Comparison of ENCODE assay signal across 21 mouse cellular contexts in the genomic region with DNA sequence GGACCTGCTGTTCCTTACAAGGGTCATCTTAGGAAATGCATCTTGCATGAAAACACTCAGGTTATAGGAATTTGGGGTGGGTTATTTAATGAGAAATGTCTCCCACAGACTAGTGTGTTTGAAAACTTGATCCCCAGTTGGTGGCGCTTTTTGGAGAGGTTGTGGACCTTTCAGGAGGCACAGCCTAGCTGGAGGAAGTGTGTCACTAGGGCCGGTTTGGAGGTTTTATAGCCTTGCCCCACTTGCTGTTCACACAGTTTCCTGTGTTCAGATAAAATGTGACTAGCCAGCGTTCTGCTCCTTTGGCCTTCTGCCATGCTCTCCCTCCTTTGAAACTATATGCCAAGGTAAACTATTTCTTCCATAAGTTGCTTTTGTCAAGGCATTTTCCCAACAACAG. TPM values are rescaled to one million over a fixed set of nuclear protein-coding genes. Genes with fewer than 3 reads are reported as not detected.
A peak's percentile ranks its signal among the peaks of the same experiment; 100 is the strongest.
DNase-seq lines count a peak whose midpoint lies in the region; ATAC-seq and TF ChIP-seq lines count a peak whose summit lies in the region.
"Had no signal": no experiment of that assay in that cellular context is flagged by ENCODE, and none has a peak within 500 bp of the region (broad histone marks: within the 10 kb centered on the region; RNA-seq: fewer than 3 reads in every experiment).

No protein-coding gene starts in this region.

- no peak overlapping the region for H3K4me3 ChIP-seq in embryonic facial prominence, embryonic 15.5 days (replicated peaks)
- H3K4me3 ChIP-seq in embryonic facial prominence, embryonic 10.5 days = no peak overlapping the region
- H3K4me3 ChIP-seq in ES-E14 (ENCODE audit: insufficient read depth in 1 of 2, low read depth in 1 of 2, low read length in 2 of 2, poor library complexity in 1 of 2, severe bottlenecking in 1 of 2) = no peak overlapping the region
- H3K4me3 ChIP-seq: erythroblast, embryonic 14.5 days; forebrain, embryonic 10.5 days; gastrocnemius, adult 2 months; heart, embryonic 10.5 days; hindbrain, embryonic 15.5 days had no signal

- peaks cover 9% of the 10 kb centered on the region; the same call in 1 of the 2 replicates for H3K36me3 ChIP-seq in embryonic facial prominence, embryonic 15.5 days
- no peaks in the 10 kb centered on the region for H3K36me3 ChIP-seq in embryonic facial prominence, embryonic 10.5 days (replicated peaks)
- H3K36me3 ChIP-seq in ES-E14 (ENCODE audit: control insufficient read depth, insufficient read depth, low read length, poor library complexity, severe bottlenecking) = no peaks in the 10 kb centered on the region
- H3K36me3 ChIP-seq: forebrain, embryonic 10.5 days; hindbrain, embryonic 15.5 days had no signal

- no peak overlapping the region for H3K4me2 ChIP-seq in embryonic facial prominence, embryonic 15.5 days (replicated peaks)
- H3K4me2 ChIP-seq: hindbrain, embryonic 15.5 days had no signal

- H3K9ac ChIP-seq in embryonic facial prominence, embryonic 15.5 days = no peak overlapping the region
- no peak overlapping the region for H3K9ac ChIP-seq in ES-E14 (ENCODE audit: insufficient read depth, low read depth, low read length, poor library complexity, severe bottlenecking)
- H3K9ac ChIP-seq: hindbrain, embryonic 15.5 days had no signal

- 42% methylated on average over 3 of the region's 3 CpGs for WGBS in embryonic facial prominence, embryonic 15.5 days
- 41% methylated on average over 3 of the region's 3 CpGs for WGBS in embryonic facial prominence, embryonic 10.5 days

- in situ Hi-C loops in ES-E14 (cut with MboI; ENCODE audit: low sequenced_read_pairs in 2 of 2, unreplicated experiment in 2 of 2) = no loop called here

- 0 out of 2 replicates have a peak overlapping the region, but pooled peaks have one; percentile 17 for H3K27ac ChIP-seq in embryonic facial prominence, embryonic 15.5 days (replicated peaks)
- no peak overlapping the region for H3K27ac ChIP-seq in embryonic facial prominence, embryonic 10.5 days (replicated peaks)
- no peak overlapping the region for H3K27ac ChIP-seq in ES-E14 (ENCODE audit: insufficient read depth, low read depth, low read length, poor library complexity, severe bottlenecking)
- H3K27ac ChIP-seq: forebrain, embryonic 10.5 days; gastrocnemius, adult 2 months; heart, embryonic 10.5 days; hindbrain, embryonic 15.5 days had no signal

- H3K27me3 ChIP-seq in embryonic facial prominence, embryonic 15.5 days = no peaks in the 10 kb centered on the region
- no peaks in the 10 kb centered on the region for H3K27me3 ChIP-seq in embryonic facial prominence, embryonic 10.5 days (replicated peaks; ENCODE audit: low read depth, poor library complexity, severe bottlenecking)
- H3K27me3 ChIP-seq: hindbrain, embryonic 15.5 days had no signal

- ATAC-seq in embryonic facial prominence, embryonic 15.5 days (ENCODE audit: insufficient number of reproducible peaks, low FRiP score, low TSS enrichment, low read depth) = no peak
- ATAC-seq: forebrain, embryonic 14.5 days; intestine, embryonic 16.5 days had no signal

- DNase-seq in embryonic facial prominence, embryonic 10.5 days (ENCODE audit: low spot score) = no peak
- DNase-seq in 416B (ENCODE audit: low read depth) (peak; percentile 56), ES-E14 (ENCODE audit: low read depth, low spot score) (peak; percentile 38), adipocyte (ENCODE audit: low spot score) (peak; percentile 50)
- no peak for DNase-seq in retina, postnatal 1 day
- no peak for DNase-seq in cerebellum, adult 8-10 months
- DNase-seq: adrenal gland, postnatal 36 days; cerebellum, adult 11 months; cerebellum, adult 9-10 months; cerebellum, postnatal 25 days; gastrocnemius, adult 2 months; gastrocnemius, postnatal 36 days; heart, adult 18-20 months; kidney, adult 2 months had no signal

- H3K4me1 ChIP-seq in embryonic facial prominence, embryonic 15.5 days = no peaks in the 10 kb centered on the region
- H3K4me1 ChIP-seq in embryonic facial prominence, embryonic 10.5 days = no peaks in the 10 kb centered on the region
- no peaks in the 10 kb centered on the region for H3K4me1 ChIP-seq in ES-E14 (ENCODE audit: control insufficient read depth in 2 of 2, insufficient read depth in 2 of 2, low read length in 2 of 2, poor library complexity in 1 of 2)
- H3K4me1 ChIP-seq: forebrain, embryonic 10.5 days; hindbrain, embryonic 15.5 days had no signal

- no peaks in the 10 kb centered on the region for H3K9me3 ChIP-seq in embryonic facial prominence, embryonic 15.5 days (replicated peaks)
- no peaks in the 10 kb centered on the region for H3K9me3 ChIP-seq in embryonic facial prominence, embryonic 10.5 days
- no peaks in the 10 kb centered on the region for H3K9me3 ChIP-seq in ES-E14 (ENCODE audit: control insufficient read depth, insufficient read depth, low read depth, low read length)
- H3K9me3 ChIP-seq: forebrain, embryonic 10.5 days; hindbrain, embryonic 15.5 days had no signal

TF ChIP-seq in ES-E14, 5 proteins besides CTCF, POLR2A, EP300 and RAD21:
- no peak for TF ChIP-seq HCFC1 (IDR thresholded peaks at IDR 0.05; ENCODE audit: borderline replicate concordance, insufficient read depth, low read length)
- no peak for TF ChIP-seq CHD2 (IDR thresholded peaks at IDR 0.05; ENCODE audit: low read depth, low read length)
- TF ChIP-seq MAFK (IDR thresholded peaks at IDR 0.05; ENCODE audit: insufficient read depth, low read depth, low read length) = no peak
- no peak for TF ChIP-seq ZC3H11A (IDR thresholded peaks at IDR 0.05; ENCODE audit: borderline replicate concordance, low read depth, low read length)
- no peak for TF ChIP-seq ZNF384 (IDR thresholded peaks at IDR 0.05; ENCODE audit: low read depth, low read length)

RNA-seq across cellular contexts. Expression of a gene that starts 7.5 kb away (rescaled TPM):
- 33.7 and 40.1 TPM in 2 replicates for polyA plus RNA-seq in embryonic facial prominence, embryonic 15.5 days (2015; fragmentation: Nextera tagmentation; extraction: Ambion mirVana)
- 36.2 and 36.3 TPM in 2 replicates for polyA plus RNA-seq in embryonic facial prominence, embryonic 10.5 days (2016; fragmentation: Nextera tagmentation; extraction: Ambion mirVana)
- total RNA-seq in ES-E14 (2012; rRNA removed) = 14.6 and 18.5 TPM in 2 replicates

RNA-seq across cellular contexts. Expression of a gene that starts 52.7 kb away (rescaled TPM):
- 50.0 and 50.7 TPM in 2 replicates for polyA plus RNA-seq in embryonic facial prominence, embryonic 15.5 days (2015; fragmentation: Nextera tagmentation; extraction: Ambion mirVana)
- polyA plus RNA-seq in embryonic facial prominence, embryonic 10.5 days (2016; fragmentation: Nextera tagmentation; extraction: Ambion mirVana) = 6.8 and 7.0 TPM in 2 replicates
- 14.0 and 22.1 TPM in 2 replicates for total RNA-seq in ES-E14 (2012; rRNA removed)
- polyA plus RNA-seq: erythroblast, embryonic 14.5 days had no signal

RNA-seq across cellular contexts. Expression of a gene that starts 56.3 kb away (rescaled TPM):
- polyA plus RNA-seq in embryonic facial prominence, embryonic 15.5 days (2015; fragmentation: Nextera tagmentation; extraction: Ambion mirVana) = 103 and 114 TPM in 2 replicates
- polyA plus RNA-seq in embryonic facial prominence, embryonic 10.5 days (2016; fragmentation: Nextera tagmentation; extraction: Ambion mirVana) = 124 and 134 TPM in 2 replicates
- total RNA-seq in ES-E14 (2012; rRNA removed) = 46.8 and 58.3 TPM in 2 replicates

Comparison
In these comparisons a context has a peak if more than half of its experiments do, and no peak if none do; other contexts are left out.
1. DNase-seq: peak in 416B (single experiment), ES-E14 (single experiment) and adipocyte (single experiment); none in embryonic facial prominence, embryonic 10.5 days (single experiment), retina, postnatal 1 day (single experiment) and cerebellum, adult 8-10 months (single experiment).